In genomic region chrX:35906696-35907330, GRCm38 (mm10) we compare ENCODE assay signal across 21 mouse cellular contexts. TPM values are rescaled to one million over a fixed set of nuclear protein-coding genes. Genes with fewer than 3 reads are reported as not detected.
DNase-seq lines count a peak whose midpoint lies in the region; TF ChIP-seq lines count a peak whose summit lies in the region.
"Had no signal": no experiment of that assay in that cellular context is flagged by ENCODE, and none has a peak within 500 bp of the region (broad histone marks: within the 10 kb centered on the region; RNA-seq: fewer than 3 reads in every experiment).

No protein-coding gene starts in this region.

- TF ChIP-seq CTCF in gastrocnemius, adult 2 months (IDR thresholded peaks at IDR 0.05), result no peak

- peak overlapping the region; percentile 70 for H3K27ac ChIP-seq in gastrocnemius, adult 2 months
- H3K27ac ChIP-seq: embryonic facial prominence, embryonic 12.5 days; forebrain, embryonic 13.5 days; heart, adult 2 months; hindbrain, embryonic 10.5 days; hindbrain, embryonic 14.5 days; intestine, embryonic 15.5 days had no signal

- no peak overlapping the region for H3K4me3 ChIP-seq in gastrocnemius, adult 2 months
- H3K4me3 ChIP-seq: embryonic facial prominence, embryonic 12.5 days; forebrain, embryonic 13.5 days; heart, adult 2 months; heart, embryonic 12.5 days; hindbrain, embryonic 10.5 days; intestine, embryonic 15.5 days had no signal

- intact Hi-C loops in gastrocnemius, adult 2 months (cut with DNase I), result no loop called here

- peak; percentile 91 for DNase-seq in heart, adult 11 months
- DNase-seq in heart, adult 8-10 months (ENCODE audit: low spot score), result no peak
- peak; percentile 60 for DNase-seq in NIH3T3 (ENCODE audit: low read depth)
- peak; percentile 40 for DNase-seq in gastrocnemius, adult 2 months
- peak; percentile 61 for DNase-seq in skeletal muscle tissue, adult 2 months (ENCODE audit: low read depth, low spot score)
- DNase-seq in frontal cortex, postnatal 14 days (ENCODE audit: low spot score in 2 of 2), result no peak
- DNase-seq in left cerebral cortex, adult 18-20 months (ENCODE audit: low spot score in 2 of 2), result no peak
- DNase-seq: adrenal gland, postnatal 10 days; cerebellum, adult 11 months; cerebellum, adult 8-10 months; cerebellum, postnatal 14 days; embryo, embryonic 11 days; forebrain, postnatal 0 days; heart, adult 2 months; kidney, adult 18-20 months had no signal

RNA-seq across cellular contexts. Expression of gene Dock11, which starts 18.2 kb away (rescaled TPM):
- 1 to 10 TPM; 3.0 to 3.6 (median 3.2) TPM for total RNA-seq in heart, adult 8-10 months (2022)
- total RNA-seq in gastrocnemius, adult 2 months (2021), result 1 to 10 TPM; 2.3 to 4.7 TPM
- total RNA-seq in left cerebral cortex, adult 18-20 months (2021), result 1 to 10 TPM; 5.9 to 6.1 TPM

Comparison
In these comparisons a context has a peak if more than half of its experiments do, and no peak if none do; other contexts are left out.
1. DNase-seq: peak in heart, adult 11 months (single experiment), NIH3T3 (single experiment), gastrocnemius, adult 2 months (single experiment) and skeletal muscle tissue, adult 2 months (single experiment); none in heart, adult 8-10 months (single experiment), frontal cortex, postnatal 14 days (0 of 2) and left cerebral cortex, adult 18-20 months (0 of 2).